Mouse (Mus musculus) right cerebral cortex, postnatal 14 days (tissue): ENCODE results near the gene Arhgap1.

Experiments
- DNase-seq: peaks from one replicate; pipeline ENCODE4 v3.0.0; 2022

The Arhgap1 gene

GRCm38 (mm10) chr2:91649152-91649551 is 508 bp upstream of the Arhgap1 start:
- DNase-seq = peak; percentile 22

- no peak for DNase-seq
Measured at GRCm38 (mm10) chr2:91650360-91650995, 818 bp downstream of the Arhgap1 start.

- no peak for DNase-seq
Measured at GRCm38 (mm10) chr2:91651458-91652258, 2.0 kb downstream of the Arhgap1 start.

GRCm38 (mm10) chr2:91652863-91653262 is 3.2 kb downstream of the Arhgap1 start:
- DNase-seq = no peak

GRCm38 (mm10) chr2:91655388-91655787 is 5.7 kb downstream of the Arhgap1 start:
- DNase-seq = no peak

- DNase-seq = no peak
Measured at GRCm38 (mm10) chr2:91655827-91656226, 6.2 kb downstream of the Arhgap1 start.

- DNase-seq = no peak
Measured at GRCm38 (mm10) chr2:91656774-91657173, 7.1 kb downstream of the Arhgap1 start.

GRCm38 (mm10) chr2:91659657-91660056 is 10.0 kb downstream of the Arhgap1 start:
- DNase-seq = no peak

GRCm38 (mm10) chr2:91660981-91661380 is 11.3 kb downstream of the Arhgap1 start:
- DNase-seq = no peak

- DNase-seq = no peak
Measured at GRCm38 (mm10) chr2:91664780-91665179, 15.1 kb downstream of the Arhgap1 start.

GRCm38 (mm10) chr2:91666386-91666910 is 16.8 kb downstream of the Arhgap1 start:
- no peak for DNase-seq

- DNase-seq = no peak
Measured at GRCm38 (mm10) chr2:91667747-91668146, 18.1 kb downstream of the Arhgap1 start.

GRCm38 (mm10) chr2:91669326-91669725 is 19.7 kb downstream of the Arhgap1 start:
- no peak for DNase-seq

- DNase-seq = no peak
Measured at GRCm38 (mm10) chr2:91670038-91670437, 20.4 kb downstream of the Arhgap1 start.

GRCm38 (mm10) chr2:91673587-91673986 is 23.9 kb downstream of the Arhgap1 start:
- DNase-seq = no peak

- DNase-seq = peak; percentile 28
Measured at GRCm38 (mm10) chr2:91674895-91675294, 25.2 kb downstream of the Arhgap1 start.

GRCm38 (mm10) chr2:91676420-91676819 is 26.8 kb downstream of the Arhgap1 start:
- DNase-seq = no peak

- DNase-seq = no peak
Measured at GRCm38 (mm10) chr2:91676961-91677360, 27.3 kb downstream of the Arhgap1 start.

- peak; percentile 70 for DNase-seq
Measured at GRCm38 (mm10) chr2:91682850-91683249, 33.2 kb downstream of the Arhgap1 start.

- no peak for DNase-seq
Measured at GRCm38 (mm10) chr2:91683919-91684318, 34.3 kb downstream of the Arhgap1 start.

GRCm38 (mm10) chr2:91689452-91689851 is 39.8 kb downstream of the Arhgap1 start:
- no peak for DNase-seq

GRCm38 (mm10) chr2:91695436-91696224 is 46.0 kb downstream of the Arhgap1 start:
- no peak for DNase-seq

- no peak for DNase-seq
Measured at GRCm38 (mm10) chr2:91696225-91696590, 46.5 kb downstream of the Arhgap1 start.
